Mouse (Mus musculus): ENCODE measurements around the gene Lefty1.
"Not testable (repeated sequence)": the region's sequence is repeated elsewhere in the genome, so short reads cannot be mapped to it uniquely, and the experiment has no call there.

Gene Lefty1

DNA sequence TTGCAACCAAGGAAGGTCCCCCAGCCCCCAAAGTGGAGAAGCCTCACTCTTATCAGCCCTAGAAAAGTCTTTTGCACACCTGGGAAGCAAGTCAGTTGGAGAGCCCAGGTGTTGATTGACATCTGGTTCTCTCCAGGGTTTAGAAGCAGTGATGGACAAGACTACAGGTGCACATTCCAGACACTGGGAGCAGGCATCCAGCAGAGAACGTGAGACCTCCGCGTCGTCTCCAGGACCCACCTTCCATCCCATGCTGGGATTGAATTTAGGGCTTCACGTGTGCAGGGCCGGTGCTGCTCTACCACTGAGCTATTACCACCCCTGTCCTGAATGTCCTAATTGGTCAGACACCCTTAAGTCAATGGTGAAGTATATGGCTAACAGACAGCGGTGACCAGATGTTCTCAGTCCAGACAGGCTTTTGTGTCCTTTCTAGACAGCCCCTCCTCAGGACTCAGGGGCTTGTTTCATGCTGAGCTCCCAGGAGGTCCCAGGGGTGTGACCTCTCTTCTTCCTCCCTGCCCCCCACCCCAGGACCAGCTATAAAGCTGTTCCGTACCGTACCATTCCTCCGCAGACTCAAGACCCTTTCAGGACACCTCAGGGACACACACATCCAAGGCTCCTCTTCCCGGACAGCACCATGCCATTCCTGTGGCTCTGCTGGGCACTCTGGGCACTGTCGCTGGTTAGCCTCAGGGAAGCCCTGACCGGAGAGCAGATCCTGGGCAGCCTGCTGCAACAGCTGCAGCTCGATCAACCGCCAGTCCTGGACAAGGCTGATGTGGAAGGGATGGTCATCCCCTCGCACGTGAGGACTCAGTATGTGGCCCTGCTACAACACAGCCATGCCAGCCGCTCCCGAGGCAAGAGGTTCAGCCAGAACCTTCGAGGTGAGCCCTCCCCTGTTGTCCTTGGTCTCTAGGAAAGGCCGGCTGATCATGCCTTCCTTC lies at the start of gene Lefty1:
Gene Lefty1 (plus strand): TSS at position 556 of the 953 bp plus-strand sequence.
- DNase-seq (ENCODE audit: low spot score): no peak

DNA sequence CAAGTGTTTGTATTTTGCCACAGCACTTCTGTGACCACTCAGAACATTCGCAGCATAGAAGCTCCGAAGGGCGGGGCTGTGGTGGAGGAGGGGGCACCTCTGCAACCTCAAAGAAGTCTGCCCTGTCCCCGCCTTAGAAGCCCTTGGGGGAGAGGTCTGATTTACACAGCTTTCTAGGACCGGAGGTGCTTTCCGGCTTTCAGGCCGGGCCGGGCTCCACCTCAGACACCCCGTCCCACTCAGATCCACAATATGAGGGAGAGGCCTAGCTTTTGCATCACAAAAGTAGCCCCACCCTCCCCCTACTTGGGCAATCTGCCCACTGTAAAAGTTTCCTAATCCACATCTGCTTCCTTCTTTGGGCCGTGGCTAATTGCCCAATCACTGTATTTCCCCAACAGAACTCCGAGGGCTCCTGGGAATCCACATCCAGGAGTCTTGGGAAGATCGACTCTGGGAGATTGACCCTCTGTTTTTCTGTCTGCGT lies 46.2 kb upstream of the Lefty1 start:
- DNase-seq (ENCODE audit: low spot score): peak; percentile 79

DNA sequence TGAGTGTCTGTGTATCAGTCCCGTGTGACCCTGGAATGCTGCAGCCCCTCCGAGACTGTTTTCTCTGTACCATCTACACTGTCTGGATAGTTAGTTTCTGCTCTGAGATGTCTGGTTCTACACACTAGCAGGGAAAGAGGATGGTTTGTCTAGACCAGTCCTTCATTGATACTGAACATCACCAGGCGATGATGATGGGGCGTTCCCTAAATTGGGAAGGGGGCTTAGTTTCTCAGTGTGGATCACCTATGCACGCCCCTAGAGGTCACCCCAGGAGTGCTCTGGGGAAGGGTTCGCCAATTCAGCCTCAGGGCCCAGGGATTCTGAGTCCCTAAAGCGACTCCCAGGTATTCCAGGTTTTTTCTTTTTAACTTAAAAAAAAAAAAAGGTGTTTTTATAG lies 45.6 kb upstream of the Lefty1 start:
- DNase-seq (ENCODE audit: low spot score): no peak

DNA sequence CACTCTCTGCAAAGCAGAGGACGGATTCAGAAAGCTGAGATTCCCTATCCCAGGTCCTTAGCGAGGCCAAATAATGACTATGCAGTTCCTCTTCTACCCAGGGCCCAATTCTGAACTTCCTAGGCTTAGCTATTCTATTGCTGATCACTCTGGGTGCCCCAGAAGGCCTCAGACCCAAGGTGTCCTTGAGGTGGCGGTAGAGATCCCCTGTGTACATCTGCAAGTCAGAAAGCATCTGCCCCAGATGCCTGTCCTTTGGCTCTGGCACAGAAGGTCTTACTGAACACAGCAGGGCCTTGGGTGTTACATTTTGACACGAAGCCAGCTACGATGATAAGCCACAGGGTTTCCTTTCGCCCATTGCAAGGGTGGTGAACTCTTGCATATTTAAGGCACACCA lies 45.0 kb upstream of the Lefty1 start:
- no peak for DNase-seq (ENCODE audit: low spot score)

DNA sequence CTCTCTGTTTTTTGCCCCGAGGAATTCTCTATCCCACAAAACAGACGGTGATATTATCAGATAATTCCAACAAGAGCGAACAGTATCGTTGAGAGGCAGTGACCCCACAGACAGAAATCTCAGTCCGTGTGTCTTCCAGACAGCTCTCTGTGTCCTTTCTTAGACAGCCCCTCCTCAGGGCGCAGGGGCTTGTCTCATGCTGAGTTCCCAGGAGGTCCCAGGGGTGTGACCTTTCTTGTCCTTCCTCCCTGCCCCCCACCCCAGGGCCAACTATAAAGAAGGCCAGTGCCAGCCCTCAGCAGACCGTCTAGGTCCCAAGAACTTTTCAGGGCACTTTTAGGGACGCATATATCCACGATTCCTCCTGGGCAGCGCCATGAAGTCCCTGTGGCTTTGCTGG lies 42.0 kb upstream of the Lefty1 start, which contains the start of gene Lefty2:
Gene Lefty2 (plus strand): TSS at position 301 of the 400 bp plus-strand sequence.
- no peak for DNase-seq (ENCODE audit: low spot score)

DNA sequence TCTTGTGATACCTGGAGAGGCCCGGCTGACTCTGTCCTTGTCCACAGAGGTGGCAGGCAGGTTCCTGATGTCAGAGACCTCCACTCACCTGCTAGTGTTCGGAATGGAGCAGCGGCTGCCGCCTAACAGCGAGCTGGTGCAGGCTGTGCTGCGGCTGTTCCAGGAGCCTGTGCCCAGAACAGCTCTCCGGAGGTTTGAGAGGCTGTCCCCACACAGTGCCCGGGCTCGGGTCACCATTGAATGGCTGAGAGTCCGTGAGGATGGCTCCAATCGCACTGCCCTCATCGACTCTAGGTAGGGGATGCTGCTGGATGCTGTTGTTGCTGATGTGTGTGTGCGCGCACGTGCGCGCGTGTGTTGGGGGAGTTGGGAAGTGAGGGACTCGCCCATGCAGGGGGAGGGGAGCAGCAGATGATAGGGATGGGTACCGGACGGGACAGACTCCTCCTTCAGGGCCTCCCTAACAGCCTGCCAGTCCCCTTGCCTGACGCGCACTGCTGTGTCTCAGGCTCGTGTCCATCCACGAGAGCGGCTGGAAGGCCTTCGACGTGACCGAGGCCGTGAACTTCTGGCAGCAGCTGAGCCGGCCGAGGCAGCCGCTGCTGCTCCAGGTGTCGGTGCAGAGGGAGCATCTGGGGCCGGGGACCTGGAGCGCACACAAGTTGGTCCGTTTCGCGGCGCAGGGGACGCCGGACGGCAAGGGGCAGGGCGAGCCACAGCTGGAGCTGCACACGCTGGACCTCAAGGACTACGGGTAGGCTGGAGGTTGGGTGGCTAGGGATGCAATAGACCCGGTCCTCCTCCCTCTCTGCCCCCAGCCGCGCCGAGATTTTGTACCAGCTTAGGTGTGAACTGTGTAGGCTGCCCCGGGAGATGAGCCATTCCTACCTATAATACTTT lies 40.5 kb upstream of the Lefty1 start:
- DNase-seq (ENCODE audit: low spot score): not testable (repeated sequence)

DNA sequence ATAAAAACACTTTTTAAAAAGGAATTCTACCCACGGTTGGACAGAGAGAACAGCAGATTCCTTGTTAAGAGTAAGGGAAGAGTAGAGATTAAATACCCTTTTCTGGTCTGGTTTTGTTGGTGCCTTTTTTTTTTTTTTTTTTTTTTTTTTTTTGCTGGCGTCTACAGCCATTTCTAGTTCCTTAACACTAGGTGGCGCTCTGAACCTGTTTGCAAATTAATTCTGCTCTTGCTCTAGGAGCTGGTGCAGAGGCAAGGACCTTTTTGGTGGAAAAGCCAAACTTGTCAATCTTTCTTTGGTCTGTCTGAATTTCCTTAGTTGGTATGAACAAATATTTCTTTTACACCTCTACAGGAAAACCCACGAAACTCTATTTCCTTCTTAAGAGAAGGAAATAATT lies 33.7 kb upstream of the Lefty1 start:
- DNase-seq (ENCODE audit: low spot score): no peak

DNA sequence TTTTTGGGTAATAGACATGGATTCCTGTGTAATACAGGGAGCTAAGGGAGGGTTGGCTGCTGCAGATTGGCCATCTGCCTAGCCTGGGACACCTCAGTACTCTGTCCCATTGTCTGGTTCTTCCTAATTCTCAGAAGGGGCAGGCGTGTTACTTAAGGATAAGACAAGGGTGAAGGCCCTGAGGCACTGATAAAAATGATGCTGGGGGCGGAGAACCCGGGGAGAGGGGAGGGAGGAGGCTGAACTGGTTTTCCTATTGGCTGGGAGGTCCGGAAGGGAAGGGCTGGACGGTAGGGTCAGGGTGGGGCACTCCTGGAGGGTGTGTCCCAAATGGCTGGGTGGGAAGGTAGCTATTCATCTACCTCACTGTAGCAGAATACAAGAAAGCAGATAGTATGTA lies 31.9 kb upstream of the Lefty1 start:
- no peak for DNase-seq (ENCODE audit: low spot score)

DNA sequence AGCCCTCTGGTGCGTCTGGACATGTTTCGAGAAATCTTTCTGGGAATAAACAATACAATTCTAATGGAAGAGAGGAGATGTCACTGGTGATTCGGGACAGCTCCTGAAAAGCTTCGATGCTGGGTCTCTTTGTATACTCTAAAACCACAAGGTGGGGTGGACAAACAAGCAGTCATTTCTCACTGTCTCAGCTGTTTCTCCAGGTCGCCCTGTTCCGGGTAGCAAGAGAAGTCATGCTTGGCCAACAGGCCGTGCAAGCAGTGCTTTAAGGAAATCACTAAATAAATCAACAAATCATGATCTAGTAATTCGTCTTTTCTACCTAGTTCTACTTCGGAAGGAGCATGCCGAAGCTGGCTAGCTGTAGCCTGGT lies 31.2 kb upstream of the Lefty1 start:
- no peak for DNase-seq (ENCODE audit: low spot score)

DNA sequence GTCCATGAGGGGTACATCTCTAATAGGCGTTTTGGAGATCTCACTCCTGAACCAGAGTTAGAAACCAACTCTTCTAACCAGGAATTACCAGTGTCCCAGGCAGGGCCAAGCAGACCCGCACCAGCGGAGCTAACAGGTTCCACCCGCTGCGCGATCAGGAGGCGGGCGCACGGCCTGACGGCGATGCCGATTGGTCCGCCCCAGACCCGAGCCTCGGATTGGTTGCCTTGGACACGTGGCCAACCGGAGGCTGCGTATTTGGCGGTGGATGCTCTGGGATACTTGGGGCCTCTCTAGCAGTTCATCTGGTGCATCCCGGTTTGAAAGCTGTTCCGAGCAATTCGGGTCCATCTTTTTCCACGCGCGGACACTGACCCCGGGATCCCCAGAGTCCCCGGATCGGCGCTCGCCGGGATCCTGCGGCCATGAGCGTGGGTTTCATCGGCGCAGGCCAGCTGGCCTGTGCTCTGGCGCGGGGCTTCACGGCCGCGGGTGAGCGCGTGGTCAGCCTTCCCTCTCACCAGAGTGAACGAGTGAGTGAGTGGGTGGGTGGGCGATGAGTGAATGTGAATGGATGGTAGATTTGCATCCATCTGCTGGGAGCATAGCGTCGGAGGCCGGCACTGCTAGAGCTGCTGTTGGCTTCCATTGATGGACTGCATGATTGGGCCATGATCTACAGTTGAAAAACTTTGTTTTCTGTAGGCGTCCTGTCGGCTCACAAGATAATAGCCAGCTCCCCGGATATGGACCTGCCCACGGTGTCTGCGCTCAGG lies 30.6 kb upstream of the Lefty1 start, which contains the start of gene Pycr2:
Gene Pycr2 (plus strand): TSS at position 255 of the 776 bp plus-strand sequence.
- DNase-seq (ENCODE audit: low spot score): peak; percentile 87

DNA sequence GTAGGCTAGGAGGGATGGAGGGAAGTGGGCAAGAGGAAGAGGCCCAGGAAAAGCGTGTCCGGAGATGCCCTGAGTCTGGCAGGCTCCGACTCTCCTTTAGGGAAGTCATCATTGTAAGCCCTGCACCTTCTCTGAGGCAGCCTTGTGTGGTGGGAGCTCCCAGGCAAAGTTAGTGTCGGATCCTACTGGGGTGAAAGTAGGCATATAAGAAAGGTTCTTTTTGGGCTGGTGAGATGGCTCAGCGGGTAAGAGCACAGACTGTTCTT lies 30.1 kb upstream of the Lefty1 start:
- DNase-seq (ENCODE audit: low spot score): no peak

DNA sequence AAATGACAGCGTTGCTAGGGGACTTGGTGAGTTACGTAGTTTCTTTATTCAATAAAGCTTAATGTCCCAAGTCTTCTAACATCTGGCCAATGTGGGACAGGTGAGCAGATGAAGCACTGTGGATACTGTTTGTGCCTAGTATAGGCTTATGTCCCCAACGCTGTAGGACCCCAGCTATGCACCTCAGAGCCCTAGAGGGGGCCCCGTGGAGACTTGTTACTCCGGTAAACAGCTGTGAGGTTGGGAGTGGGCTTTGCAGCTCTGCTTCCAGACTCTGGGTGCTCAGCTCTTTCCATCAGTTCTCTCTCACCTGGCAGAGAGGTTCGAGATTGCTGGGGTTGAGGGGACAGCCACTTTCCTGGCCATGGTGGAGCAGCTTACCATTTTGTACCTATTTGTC lies 29.5 kb upstream of the Lefty1 start:
- no peak for DNase-seq (ENCODE audit: low spot score)

DNA sequence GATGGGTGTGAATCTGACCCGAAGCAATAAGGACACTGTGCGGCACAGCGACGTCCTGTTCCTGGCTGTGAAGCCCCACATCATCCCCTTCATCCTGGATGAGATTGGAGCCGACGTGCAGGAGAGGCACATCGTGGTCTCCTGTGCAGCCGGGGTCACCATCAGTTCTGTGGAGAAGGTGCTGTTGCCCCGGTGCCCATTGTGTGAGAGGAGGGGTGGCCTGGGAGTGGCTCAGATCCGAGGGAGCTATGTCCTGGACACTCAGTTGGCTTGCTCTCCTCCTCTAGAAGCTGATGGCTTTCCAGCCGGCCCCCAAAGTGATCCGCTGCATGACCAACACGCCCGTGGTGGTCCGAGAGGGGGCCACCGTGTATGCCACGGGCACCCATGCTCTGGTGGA lies 28.9 kb upstream of the Lefty1 start:
- DNase-seq (ENCODE audit: low spot score): no peak

DNA sequence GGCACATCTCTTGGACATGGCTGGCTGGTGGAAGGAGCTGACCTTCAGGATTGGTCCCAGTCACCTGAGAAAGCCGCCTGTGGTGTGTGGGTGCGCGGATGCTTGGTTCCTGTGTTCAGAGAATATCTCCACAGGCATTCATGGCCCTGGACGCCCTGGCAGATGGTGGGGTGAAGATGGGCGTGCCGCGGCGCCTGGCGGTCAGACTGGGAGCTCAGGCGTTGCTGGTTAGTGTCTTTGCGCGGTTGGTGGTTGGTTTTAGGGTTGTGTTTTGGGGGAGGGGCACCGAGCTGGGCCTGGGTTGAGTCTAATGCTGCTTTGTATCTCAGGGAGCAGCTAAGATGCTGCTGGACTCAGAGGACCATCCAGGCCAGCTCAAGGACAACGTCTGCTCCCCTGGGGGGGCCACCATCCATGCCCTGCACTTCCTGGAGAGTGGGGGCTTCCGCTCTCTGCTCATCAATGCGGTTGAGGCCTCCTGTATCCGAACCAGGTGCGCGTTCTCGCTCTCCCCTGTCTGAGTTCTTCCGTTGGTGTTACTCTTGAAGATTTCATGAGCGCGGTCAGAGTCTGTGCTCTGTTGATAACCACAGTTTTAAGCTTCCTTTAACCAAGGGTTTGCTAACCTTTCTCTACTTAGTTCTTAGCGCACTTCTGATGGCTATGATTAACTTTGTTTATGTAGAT lies 28.2 kb upstream of the Lefty1 start:
- no peak for DNase-seq (ENCODE audit: low spot score)

DNA sequence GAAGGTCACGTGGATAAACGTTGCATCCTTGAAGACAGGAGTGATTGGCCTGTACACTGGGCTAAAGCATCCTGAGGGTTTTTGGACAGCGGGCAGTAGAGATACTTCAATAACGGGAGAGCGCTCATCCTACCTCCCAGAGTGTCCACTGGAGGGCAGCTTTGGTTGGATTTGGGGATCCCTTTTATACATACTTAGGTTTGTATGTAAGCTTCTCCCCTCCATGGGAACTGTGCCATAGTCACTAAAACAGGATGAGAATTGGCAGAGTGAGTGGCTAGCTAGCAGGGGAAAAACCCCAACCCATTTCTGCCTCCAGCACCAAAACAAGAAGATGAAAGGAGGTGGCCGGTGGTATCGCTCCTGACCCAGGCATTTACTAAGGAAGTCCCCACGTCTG lies 23.7 kb upstream of the Lefty1 start:
- DNase-seq (ENCODE audit: low spot score): no peak

DNA sequence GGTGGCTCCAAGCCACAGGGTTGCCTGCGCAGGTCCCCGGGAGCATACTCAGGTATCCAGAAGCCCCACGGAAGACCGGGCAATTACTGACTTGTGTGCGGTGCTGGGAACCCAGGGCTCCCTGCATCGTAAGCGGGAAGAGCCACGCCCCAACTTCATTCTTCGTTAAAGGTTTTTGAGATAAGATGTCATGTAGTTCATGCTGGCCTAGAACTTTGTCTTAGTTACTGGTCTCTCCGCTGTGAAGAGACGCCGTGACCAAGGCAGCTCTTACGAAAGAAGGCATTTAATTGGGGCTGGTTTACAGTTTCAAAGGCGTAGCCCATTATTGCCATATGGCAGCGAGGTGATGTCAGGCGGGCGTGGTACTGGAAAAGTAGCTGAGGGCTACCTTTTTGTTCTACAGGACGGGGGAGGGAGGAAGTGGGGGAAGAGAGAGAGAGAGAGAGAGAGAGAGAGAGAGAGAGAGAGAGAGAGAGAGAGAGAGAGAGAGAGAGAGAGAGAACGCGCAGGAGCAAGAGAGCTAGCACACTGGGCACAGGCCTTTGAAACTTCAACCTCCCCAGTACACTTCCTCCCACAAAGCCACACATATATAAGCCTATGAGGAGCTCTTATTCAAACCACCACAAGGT lies 23.1 kb upstream of the Lefty1 start:
- peak; percentile 25 for DNase-seq (ENCODE audit: low spot score)

DNA sequence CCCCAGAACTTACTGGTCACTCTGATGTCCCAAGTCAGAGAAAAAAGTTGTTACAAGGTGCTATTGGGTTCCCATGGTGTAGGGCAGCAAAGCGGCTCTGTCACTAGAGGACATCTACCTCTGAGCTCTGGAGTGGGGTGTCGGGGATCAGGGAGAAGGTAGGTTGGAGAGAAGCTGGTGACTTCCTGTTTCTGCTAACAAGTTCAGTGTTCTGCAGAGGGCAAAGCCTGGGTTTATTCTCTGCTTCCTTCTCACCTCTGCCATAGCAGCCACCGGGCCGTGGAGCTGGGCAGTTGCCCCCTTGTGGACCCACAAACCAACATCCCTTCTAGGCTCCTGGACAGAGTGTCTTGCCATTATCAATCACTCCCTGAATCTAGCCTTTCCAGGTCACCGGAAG lies 22.0 kb upstream of the Lefty1 start:
- DNase-seq (ENCODE audit: low spot score): no peak

DNA sequence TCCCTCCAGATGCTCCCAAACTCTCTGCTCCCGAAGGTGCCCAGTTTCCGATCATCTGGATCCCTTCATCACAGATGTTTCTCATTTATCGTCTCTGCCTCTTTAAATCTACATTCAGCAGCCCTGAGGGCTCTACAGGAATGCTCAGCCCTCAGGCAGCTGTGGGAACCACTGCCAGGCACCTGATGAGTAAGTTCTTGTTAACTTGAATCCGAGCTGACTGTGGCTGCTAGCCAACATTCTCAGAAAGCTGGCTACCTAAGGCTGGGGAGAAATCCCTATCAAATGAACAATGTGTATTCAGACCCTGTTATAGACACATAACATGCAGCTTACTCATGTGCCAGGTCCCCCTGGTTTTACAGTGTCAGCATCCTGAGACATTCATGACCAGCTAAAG lies 21.0 kb upstream of the Lefty1 start:
- DNase-seq (ENCODE audit: low spot score): no peak

DNA sequence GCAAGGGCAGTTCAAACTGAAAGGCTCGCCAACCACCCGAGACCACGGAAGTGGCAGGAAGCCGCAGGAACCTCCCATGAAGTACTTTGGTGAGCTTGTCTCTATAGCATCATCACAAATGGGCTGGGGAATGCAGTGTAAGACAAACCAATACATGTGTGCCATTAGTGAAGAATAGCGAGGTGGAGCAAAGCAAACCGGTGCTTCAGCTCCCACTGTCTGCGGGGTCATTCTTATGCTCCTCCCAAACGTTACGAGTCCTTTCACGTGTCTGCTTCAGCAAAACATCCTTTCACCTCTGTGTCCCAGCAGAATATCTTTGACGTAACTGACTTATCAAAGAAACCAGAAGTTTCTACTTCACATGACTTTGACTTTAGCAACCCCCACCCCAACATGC lies 18.4 kb upstream of the Lefty1 start:
- DNase-seq (ENCODE audit: low spot score): no peak

DNA sequence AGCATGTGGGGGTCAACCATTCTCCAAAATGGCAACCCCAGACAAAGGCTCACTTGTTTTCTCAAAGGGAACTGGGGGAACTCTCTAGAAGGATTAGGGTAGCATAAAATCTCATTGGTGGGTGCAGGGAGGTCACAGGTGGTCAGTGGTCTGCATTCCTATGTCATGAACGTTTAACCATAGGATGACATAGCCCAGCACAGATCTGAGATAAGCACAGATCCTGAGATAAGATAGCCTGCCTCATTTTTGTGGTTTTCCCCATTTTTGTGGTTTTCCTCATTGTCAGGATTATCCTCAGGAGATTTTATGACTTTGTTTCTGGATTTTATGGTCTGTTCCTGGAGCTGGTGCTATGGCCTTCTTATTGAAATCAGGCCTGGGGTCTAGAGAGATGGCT lies 17.8 kb upstream of the Lefty1 start:
- DNase-seq (ENCODE audit: low spot score): no peak

DNA sequence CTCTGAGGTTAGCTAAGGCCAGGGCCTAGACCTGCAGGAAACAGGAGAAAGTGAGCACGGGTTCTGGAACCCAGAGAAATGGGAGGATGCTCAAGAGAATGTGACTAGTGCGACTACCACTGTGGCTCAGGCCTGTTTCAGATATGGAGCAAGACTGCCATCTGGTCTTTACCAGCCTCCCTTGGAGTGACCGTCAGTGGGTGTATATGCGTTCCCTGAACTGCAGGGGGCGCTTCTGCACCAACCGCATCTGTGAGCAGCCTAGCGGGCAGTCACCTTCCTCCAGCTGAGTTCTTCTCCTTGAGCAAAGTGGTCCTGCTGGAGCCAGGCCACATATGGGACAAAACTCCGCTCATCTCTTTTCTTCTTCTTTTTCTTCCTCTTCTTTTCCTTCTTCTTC lies 15.1 kb upstream of the Lefty1 start:
- DNase-seq (ENCODE audit: low spot score): no peak

Data from urinary bladder, postnatal 25 days (tissue).